Mouse (Mus musculus) gastrocnemius, postnatal 36 days (tissue): ENCODE results near the gene Olfr616. TPM values are rescaled to one million over a fixed set of nuclear protein-coding genes. Genes with fewer than 3 reads are reported as not detected.
"Not testable (repeated sequence)": the region's sequence is repeated elsewhere in the genome, so short reads cannot be mapped to it uniquely, and the experiment has no call there.

Experiments used
- DNase-seq, 2 experiments: peaks; one replicate each; pipeline ENCODE4 v3.0.0; 2022
- intact Hi-C: fragments of 180-260 bp; cut with DNase I; formaldehyde crosslinking; loops from one replicate; pipeline ENCODE4 v1.15.1; 2025
- long read RNA-seq, 2 experiments: library from polyadenylated mRNA; stranded (forward); transcript quantifications; one replicate each; pipeline ENCODE4 v2.0.0; 2021
- microRNA-seq, 2 experiments: library from miRNA; unstranded; fragments of <30 nt; microRNA quantifications; one replicate each; pipeline ENCODE4 v1.2.0; 2021
- total RNA-seq, 2 experiments: library from RNA; stranded (reverse); gene quantifications; 2 replicates each; pipeline ENCODE4 v1.2.3; 2021

Gene Olfr616
- not detected for total RNA-seq
- long read RNA-seq, experiment 1, result 0 reads
- long read RNA-seq, experiment 2, result 0 reads

GRCm38 (mm10) chr7:103569043-103569442 lies at the start of gene Olfr616:
TSS of gene Olfr616 (minus strand) at chr7:103569143.
- intact Hi-C loops, result no loop called here
- DNase-seq, result no peak

- intact Hi-C loops, result no loop called here
- no peak for DNase-seq
Measured at GRCm38 (mm10) chr7:103612434-103612833, 43.5 kb upstream of the Olfr616 start, which contains the start of gene Olfr620. TSS of gene Olfr620 (minus strand) at chr7:103612534.

- intact Hi-C loops, result no loop called here
- DNase-seq, result no peak
Measured at GRCm38 (mm10) chr7:103607425-103607824, 38.5 kb upstream of the Olfr616 start.

- intact Hi-C loops, result no loop called here
- DNase-seq, result no peak
Measured at GRCm38 (mm10) chr7:103600275-103600674, 31.3 kb upstream of the Olfr616 start, which contains the start of gene Olfr619. TSS of gene Olfr619 (plus strand) at chr7:103600575.

GRCm38 (mm10) chr7:103589803-103590202 lies 20.9 kb upstream of the Olfr616 start, which contains the start of gene Olfr618:
TSS of gene Olfr618 (plus strand) at chr7:103590103.
- intact Hi-C loops, result no loop called here
- no peak for DNase-seq

DNA sequence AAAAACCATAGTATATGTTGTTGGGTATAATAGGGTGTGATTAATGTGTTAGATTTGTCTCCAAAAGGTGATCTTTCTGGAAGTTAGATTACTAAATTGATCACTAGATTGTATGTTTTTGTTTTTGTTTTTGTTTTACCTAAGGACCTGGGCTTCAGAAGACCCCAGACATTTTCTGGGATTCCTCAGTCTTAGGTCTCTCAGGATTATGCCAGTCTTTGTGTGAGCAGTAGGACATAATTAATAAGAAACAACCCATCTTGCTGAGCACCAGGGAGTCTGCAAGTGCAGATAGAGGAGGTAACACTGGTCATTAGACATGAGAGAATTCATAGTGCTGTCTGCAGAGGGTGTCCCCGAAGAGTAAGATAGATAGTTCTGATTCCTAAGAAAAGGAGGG lies 3.8 kb upstream of the Olfr616 start, which contains the start of gene Olfr617:
TSS of gene Olfr617 (plus strand) at position 301 of the 400 bp plus-strand sequence.
- DNase-seq, result no peak
- intact Hi-C loops, result no loop called here

- intact Hi-C loops, result no loop called here
- DNase-seq, result no peak
Measured at GRCm38 (mm10) chr7:103555779-103556178, 13.2 kb downstream of the Olfr616 start, which contains the start of gene Olfr615. TSS of gene Olfr615 (plus strand) at chr7:103556079.

GRCm38 (mm10) chr7:103547774-103548173 lies 21.2 kb downstream of the Olfr616 start, which contains the start of gene Olfr613:
TSS of gene Olfr613 (plus strand) at chr7:103548074.
- intact Hi-C loops, result no loop called here

GRCm38 (mm10) chr7:103542617-103543016 lies 26.3 kb downstream of the Olfr616 start, which contains the start of gene Olfr612:
TSS of gene Olfr612 (minus strand) at chr7:103542717.
- intact Hi-C loops, DNase-seq: not testable (repeated sequence)

More at GRCm38 (mm10) chr7:103547774-103548173, 21.2 kb downstream of the Olfr616 start, which contains the start of gene Olfr613:
- no peak for DNase-seq

- DNase-seq, intact Hi-C loops: not testable (repeated sequence)
Measured at GRCm38 (mm10) chr7:103520746-103521145, 48.2 kb downstream of the Olfr616 start, which contains the start of gene Olfr611. TSS of gene Olfr611 (minus strand) at chr7:103520846.

Small RNAs within 50 kb of the gene (microRNA-seq; reads per million reads assigned to microRNA genes)
- 0 reads per million in 2 experiments for gene Gm26506

Other genes starting within 250 kb of the Olfr616 start
- gene Olfr598, start 245.6 kb downstream of the Olfr616 start, total RNA-seq, result not detected
- gene Olfr599, start 233.2 kb downstream of the Olfr616 start, total RNA-seq, result not detected
- not detected for gene Olfr600, start 219.5 kb downstream of the Olfr616 start, total RNA-seq
- gene Olfr601, start 206.5 kb downstream of the Olfr616 start, total RNA-seq, result not detected
- not detected for gene Olfr603, start 183.0 kb downstream of the Olfr616 start, total RNA-seq
- gene Usp17lc, start 154.1 kb downstream of the Olfr616 start, total RNA-seq, result not detected
- gene Olfr605, start 123.7 kb downstream of the Olfr616 start, total RNA-seq, result not detected
- gene Olfr606, start 120.1 kb downstream of the Olfr616 start, total RNA-seq, result not detected
- gene Olfr607, start 105.0 kb downstream of the Olfr616 start, total RNA-seq, result not detected
- not detected for gene Olfr608, start 99.3 kb downstream of the Olfr616 start, total RNA-seq
- not detected for gene Olfr609, start 71.1 kb downstream of the Olfr616 start, total RNA-seq
- not detected for gene Olfr610, start 57.0 kb downstream of the Olfr616 start, total RNA-seq
- gene Olfr611, start 48.3 kb downstream of the Olfr616 start, total RNA-seq, result not detected
- gene Olfr612, start 26.4 kb downstream of the Olfr616 start, total RNA-seq, result not detected
- gene Olfr613, start 21.1 kb downstream of the Olfr616 start, total RNA-seq, result not detected
- gene Olfr615, start 13.1 kb downstream of the Olfr616 start, total RNA-seq, result not detected
- not detected for gene Olfr617, start 3.9 kb upstream of the Olfr616 start, total RNA-seq
- gene Olfr618, start 21.0 kb upstream of the Olfr616 start, total RNA-seq, result not detected
- gene Olfr619, start 31.4 kb upstream of the Olfr616 start, total RNA-seq, result not detected
- not detected for gene Olfr620, start 43.4 kb upstream of the Olfr616 start, total RNA-seq
- not detected for gene Olfr622, start 73.6 kb upstream of the Olfr616 start, total RNA-seq
- not detected for gene Olfr623, start 94.6 kb upstream of the Olfr616 start, total RNA-seq
- not detected for gene Olfr624, start 102.0 kb upstream of the Olfr616 start, total RNA-seq
- gene Olfr625-ps1, start 113.6 kb upstream of the Olfr616 start, total RNA-seq, result not detected
- gene Olfr243, start 145.5 kb upstream of the Olfr616 start, total RNA-seq, result not detected
- gene Olfr628, start 161.2 kb upstream of the Olfr616 start, total RNA-seq, result not detected
- not detected for gene Olfr629, start 175.8 kb upstream of the Olfr616 start, total RNA-seq
- gene Olfr630, start 188.2 kb upstream of the Olfr616 start, total RNA-seq, result not detected
- not detected for gene Olfr69, start 202.5 kb upstream of the Olfr616 start, total RNA-seq
- not detected for gene Olfr68, start 210.6 kb upstream of the Olfr616 start, total RNA-seq
- not detected for gene Olfr67, start 222.7 kb upstream of the Olfr616 start, total RNA-seq
- gene Hbb-bt, start 244.9 kb upstream of the Olfr616 start, total RNA-seq, result 10 to 100 TPM; 28.4 to 35.6 TPM